Mouse (Mus musculus) left cerebral cortex, postnatal 10 days (tissue): Measurements from ENCODE around the gene Pdcl3. TPM values are rescaled to one million over a fixed set of nuclear protein-coding genes. Genes with fewer than 3 reads are reported as not detected.
A peak's percentile ranks its signal among the peaks of the same experiment; 100 is the strongest.

Experiments
- DNase-seq, 2 experiments: peaks; one replicate each; pipeline ENCODE4 v3.0.0; 2021 to 2022; ENCODE audit warnings: low spot score in 2 of 2, mixed read lengths in 1 of 2; ENCODE audit errors: extremely low spot score in 1 of 2
- intact Hi-C: fragments of 180-260 bp; cut with DNase I; formaldehyde crosslinking; loops from one replicate; pipeline ENCODE4 v1.15.1; 2025
- total RNA-seq, 2 experiments: library from RNA; stranded (reverse); gene quantifications; 2 replicates each; pipeline ENCODE4 v1.2.3; 2021

The Pdcl3 gene
- 10 to 100 TPM; 40.6 to 42.0 TPM for total RNA-seq

DNA sequence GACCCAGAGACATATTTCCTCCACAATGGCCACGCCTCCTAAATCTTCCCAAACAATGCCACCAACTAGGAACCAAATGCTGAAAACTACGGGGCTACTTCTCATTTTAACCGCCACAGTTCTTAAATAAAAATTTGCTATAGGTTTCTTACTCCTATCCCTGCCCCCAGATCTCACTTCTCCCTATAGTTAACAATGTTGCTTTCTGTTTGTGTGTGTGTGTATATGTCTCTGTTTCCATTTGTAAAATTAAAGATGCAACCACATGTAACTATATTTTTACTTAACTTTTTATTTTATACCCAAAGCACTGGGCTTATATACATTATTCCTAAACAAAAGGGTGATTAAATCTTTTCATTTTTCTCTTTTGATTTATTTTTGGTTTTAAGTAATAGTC lies at the start of gene Pdcl3:
Gene Pdcl3 (plus strand): TSS at position 301 of the 400 bp plus-strand sequence.
- no peak for DNase-seq
- intact Hi-C loops: loop anchor here (5.0 kb wide), 1 partner anchor 88 kb away; the partner anchor contains the start of gene Chst10

- intact Hi-C loops: loop anchor here (5.0 kb wide), 1 partner anchor 74 kb away; no protein-coding TSS in a partner anchor
- no peak for DNase-seq
Measured at GRCm38 (mm10) chr1:38936780-38937179, 48.6 kb upstream of the Pdcl3 start.

DNA sequence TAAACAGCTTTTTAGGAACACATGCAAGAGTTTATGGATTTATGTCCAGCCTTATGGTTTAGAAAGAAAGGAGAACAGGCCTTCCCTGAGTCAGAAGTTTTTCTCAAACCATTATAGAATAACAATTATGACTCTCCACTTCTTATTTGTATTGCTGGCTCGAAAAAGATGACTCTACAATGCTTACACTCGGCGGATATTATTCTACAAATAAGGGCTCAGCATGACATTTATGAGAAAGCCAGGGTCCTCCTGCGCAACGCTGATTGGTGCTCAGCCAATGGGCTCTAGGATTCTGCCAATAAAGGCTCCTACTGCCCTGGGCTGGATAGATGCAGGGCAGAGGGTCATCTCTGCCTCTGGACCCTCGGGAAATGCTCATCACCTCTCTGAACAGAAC lies 46.6 kb upstream of the Pdcl3 start, which contains the start of gene Nms:
Gene Nms (plus strand): TSS at position 301 of the 400 bp plus-strand sequence.
- DNase-seq: no peak
- intact Hi-C loops: loop anchor here (5.0 kb wide), 1 partner anchor 77 kb away; no protein-coding TSS in a partner anchor

DNA sequence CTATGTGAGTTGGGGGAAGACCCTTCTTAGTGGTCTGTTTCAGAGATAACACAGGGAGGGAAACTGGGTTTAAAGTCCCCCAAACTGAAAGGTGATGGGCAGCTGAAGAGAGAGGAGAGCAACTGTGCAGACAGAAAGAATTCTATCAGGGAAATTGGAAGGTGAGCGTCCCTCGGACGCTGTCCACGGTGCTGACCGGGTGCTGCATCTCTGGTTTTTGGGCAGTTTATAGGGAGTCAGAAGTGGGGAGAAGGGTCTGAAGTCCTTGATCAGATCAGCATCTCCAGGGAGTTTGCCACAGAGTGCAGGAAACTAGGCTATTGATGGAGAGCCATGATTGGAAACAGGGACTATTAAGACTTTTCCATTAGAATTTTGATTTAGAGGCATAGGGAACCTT lies 45.8 kb upstream of the Pdcl3 start:
- intact Hi-C loops: loop anchor here (5.0 kb wide), 1 partner anchor 77 kb away; no protein-coding TSS in a partner anchor
- no peak for DNase-seq

DNA sequence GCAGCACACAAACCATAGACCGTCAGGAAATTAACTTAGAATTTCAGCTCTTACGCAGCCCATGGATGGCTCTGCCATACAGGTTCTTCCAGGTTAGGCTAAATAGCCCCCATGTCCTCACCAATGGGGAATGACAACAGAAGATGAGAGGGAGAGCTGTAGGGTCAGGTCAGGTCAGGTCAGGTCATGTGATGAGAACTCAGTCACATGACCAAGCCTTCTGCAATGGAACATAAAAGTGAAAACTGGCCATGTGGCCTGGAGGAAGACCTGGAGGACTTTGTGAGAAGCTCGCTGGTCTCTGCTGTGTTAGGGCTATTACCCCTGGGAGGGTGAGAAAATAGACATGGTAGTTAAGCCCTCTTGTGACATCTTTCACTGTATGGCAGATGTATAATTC lies 29.0 kb upstream of the Pdcl3 start:
- intact Hi-C loops: no loop called here
- no peak for DNase-seq

GRCm38 (mm10) chr1:38969116-38969515 lies 16.3 kb upstream of the Pdcl3 start:
- DNase-seq: no peak
- intact Hi-C loops: no loop called here

DNA sequence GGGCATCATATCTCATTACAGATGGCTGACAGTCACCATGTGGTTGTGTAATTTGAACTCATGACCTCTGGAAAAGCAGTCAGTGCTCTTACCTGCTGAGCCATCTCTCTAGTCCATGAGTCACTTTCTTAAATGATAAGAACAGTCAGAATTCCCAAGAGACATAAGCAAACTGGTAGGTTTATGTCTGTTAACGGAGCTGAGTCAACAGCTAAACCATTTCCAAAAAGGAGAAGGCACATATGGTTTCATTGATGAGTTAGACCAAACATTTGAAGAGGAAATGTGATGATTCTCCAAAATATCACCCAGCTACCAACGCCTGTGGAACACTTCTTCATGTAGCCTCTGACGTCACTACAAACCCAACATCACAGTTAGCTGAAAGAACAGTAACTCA lies 13.7 kb upstream of the Pdcl3 start:
- intact Hi-C loops: no loop called here
- no peak for DNase-seq

GRCm38 (mm10) chr1:38972986-38973592 lies 12.3 kb upstream of the Pdcl3 start:
- intact Hi-C loops: no loop called here

GRCm38 (mm10) chr1:38979953-38980352 lies 5.5 kb upstream of the Pdcl3 start:
- intact Hi-C loops: no loop called here
- no peak for DNase-seq

More at GRCm38 (mm10) chr1:38972986-38973592, 12.3 kb upstream of the Pdcl3 start:
- no peak for DNase-seq

DNA sequence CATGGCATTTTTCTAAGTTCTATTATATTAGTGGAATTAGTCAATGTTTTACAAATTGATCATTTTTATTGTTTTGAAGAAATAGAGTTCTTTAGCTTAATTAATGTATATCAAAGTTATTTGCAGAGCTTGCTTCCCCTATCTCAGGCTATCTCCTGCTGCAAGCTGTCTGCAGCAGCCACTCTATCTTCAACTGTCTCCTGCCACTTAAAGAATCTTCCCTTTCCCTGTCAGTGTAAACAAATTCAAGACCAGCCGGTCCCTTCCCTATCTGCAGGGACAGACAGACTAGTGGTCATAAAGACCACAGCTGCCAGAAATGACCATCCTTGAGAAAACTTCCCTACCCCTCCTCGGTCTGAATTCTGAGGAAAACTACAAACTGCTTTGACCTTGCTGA lies 1.5 kb upstream of the Pdcl3 start:
- no peak for DNase-seq
- intact Hi-C loops: no loop called here

GRCm38 (mm10) chr1:38987080-38987864 lies 1.9 kb downstream of the Pdcl3 start:
- intact Hi-C loops: loop anchor here (5.0 kb wide), 1 partner anchor 90 kb away; the partner anchor contains the start of gene Chst10
- peak; percentile 96 for DNase-seq

DNA sequence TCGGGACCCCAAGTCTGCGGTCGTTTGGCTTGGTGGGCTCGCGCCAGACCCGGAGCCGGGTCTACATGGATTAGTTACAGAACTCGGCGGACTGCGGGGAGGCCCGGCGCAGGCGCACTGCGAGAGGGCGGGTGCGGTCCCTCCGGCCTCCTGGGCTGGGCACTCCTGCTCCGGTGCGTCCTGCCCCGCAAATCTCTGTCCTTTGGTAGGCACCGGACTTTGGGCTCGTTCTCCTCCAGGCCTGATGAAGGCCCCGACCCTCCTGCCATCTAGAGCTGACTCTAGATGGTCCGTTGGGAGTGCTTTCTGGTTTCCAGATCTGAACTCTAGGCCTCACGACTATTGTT lies 2.4 kb downstream of the Pdcl3 start:
- intact Hi-C loops: loop anchor here (5.0 kb wide), 1 partner anchor 91 kb away; the partner anchor contains the start of gene Chst10
- no peak for DNase-seq

GRCm38 (mm10) chr1:38988357-38988756 lies 2.9 kb downstream of the Pdcl3 start:
- no peak for DNase-seq
- intact Hi-C loops: loop anchor here (5.0 kb wide), 1 partner anchor 91 kb away; the partner anchor contains the start of gene Chst10

DNA sequence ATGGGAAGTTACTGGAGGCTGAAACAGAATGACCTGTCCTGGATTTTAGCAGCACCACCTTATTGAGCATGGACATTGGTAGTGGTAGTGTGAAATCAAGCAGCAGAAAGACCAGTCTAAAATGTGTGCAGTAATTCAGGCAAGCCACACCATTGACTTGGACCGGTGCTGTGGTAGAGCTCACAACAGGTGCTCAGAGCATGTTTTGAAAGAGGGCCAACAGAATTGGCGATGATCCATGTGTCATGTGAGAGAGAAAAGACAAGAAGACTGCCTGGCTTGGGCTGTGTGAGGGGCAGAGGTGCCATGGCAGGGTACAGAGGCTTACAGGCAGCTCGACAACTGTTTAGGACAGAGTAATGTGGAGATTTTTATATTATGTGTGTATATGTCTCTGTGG lies 7.0 kb downstream of the Pdcl3 start:
- intact Hi-C loops: no loop called here
- no peak for DNase-seq

GRCm38 (mm10) chr1:39001106-39001505 lies 15.7 kb downstream of the Pdcl3 start:
- intact Hi-C loops: loop anchor here (2.0 kb wide), 1 partner anchor 524 kb away; no protein-coding TSS in a partner anchor
- DNase-seq: peak; percentile 71 to 79

DNA sequence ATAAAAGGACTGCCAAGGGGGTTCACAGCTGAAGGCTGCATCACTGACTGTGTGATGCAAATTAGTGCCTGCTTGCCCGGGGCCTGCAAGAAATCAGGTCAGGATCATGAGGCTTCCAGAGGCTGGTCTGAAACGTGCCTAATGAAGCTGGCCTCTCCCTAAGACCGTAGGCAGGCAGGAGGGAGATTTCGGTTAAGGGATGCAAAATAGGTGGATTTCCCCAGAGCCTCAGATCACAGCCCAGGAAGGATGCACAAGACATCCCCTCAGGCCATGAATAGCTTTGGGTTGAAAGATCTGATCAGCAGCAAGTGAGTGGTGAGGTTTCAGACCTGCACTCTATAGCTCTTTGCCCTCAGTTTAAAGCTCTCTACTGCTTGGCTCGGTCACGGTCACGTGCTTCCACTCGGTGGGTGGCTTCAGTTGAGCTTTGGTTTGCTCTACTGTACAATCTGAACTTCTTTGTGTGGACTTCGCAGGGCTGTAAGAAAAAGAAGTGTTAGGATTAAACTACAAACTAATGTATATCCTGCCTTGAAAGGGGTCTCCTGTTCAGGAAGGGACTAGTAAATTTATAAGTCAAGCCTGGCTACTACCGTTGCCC lies 20.4 kb downstream of the Pdcl3 start:
- intact Hi-C loops: no loop called here
- no peak for DNase-seq

- DNase-seq: no peak
- intact Hi-C loops: no loop called here
Measured at GRCm38 (mm10) chr1:39006830-39007829, 21.7 kb downstream of the Pdcl3 start.

DNA sequence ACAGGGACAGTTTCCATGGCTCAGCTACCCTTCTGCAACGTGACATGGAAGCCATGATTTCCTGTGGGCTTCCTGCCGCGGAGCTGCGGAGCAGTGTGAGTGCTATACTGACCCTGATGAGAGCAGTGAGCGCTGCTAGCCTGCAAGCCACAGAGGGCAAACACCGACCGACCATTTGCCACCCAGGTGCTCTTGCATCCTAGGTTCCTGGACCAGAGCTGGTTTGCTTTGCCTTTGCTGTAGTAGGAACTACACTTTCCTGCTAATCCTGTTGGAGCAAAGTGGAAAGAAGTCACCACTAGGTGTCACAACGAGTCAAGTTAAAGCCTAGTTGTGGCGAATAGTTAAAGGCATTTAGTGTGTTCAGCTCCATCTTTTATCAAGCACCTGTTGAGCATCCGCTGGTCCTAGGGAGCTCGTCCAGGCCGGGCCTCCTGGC lies 25.2 kb downstream of the Pdcl3 start:
- intact Hi-C loops: loop anchor here (2.0 to 5.0 kb wide), 2 partner anchors 182 to 330 kb away; partner anchors contain the start of gene Npas2

More for the DNA sequence above, 25.2 kb downstream of the Pdcl3 start:
- peak; percentile 58 to 90 for DNase-seq
